Mouse (Mus musculus): ENCODE measurements around the gene Eif3i. TPM values are rescaled to one million over a fixed set of nuclear protein-coding genes. Genes with fewer than 3 reads are reported as not detected.

The Eif3i gene
- polyA plus RNA-seq, 1 experiment from 2014 or later, result 284 TPM

- WGBS, result 91% methylated on average over 6 of the region's 6 CpGs
- Histone ChIP-seq H3K4me2 (ENCODE audit: low read depth, low read length) (no peak overlapping the region), H3K4me3 (ENCODE audit: low read depth, low read length) (no peak overlapping the region), H3K27ac (replicated peaks; ENCODE audit: low read depth, low read length) (no peak overlapping the region), H3K9ac (replicated peaks; ENCODE audit: low read length) (no peak overlapping the region), H3K4me1 (ENCODE audit: control insufficient read depth, insufficient read depth, low read length) (no peaks in the 10 kb centered on the region), H3K27me3 (ENCODE audit: control insufficient read depth, insufficient read depth, low read length) (no peaks in the 10 kb centered on the region), H3K9me3 (replicated peaks; ENCODE audit: control insufficient read depth, low read length) (no peaks in the 10 kb centered on the region), H3K36me3 (replicated peaks; ENCODE audit: control insufficient read depth, insufficient read depth, low read depth, low read length) (peaks cover 35% of the 10 kb centered on the region)
- DNase-seq (ENCODE audit: low spot score), result no peak
- no peak for ATAC-seq (replicated peaks; ENCODE audit: insufficient number of reproducible peaks, low FRiP score, low TSS enrichment, low read depth)
Observed at GRCm38 (mm10) chr4:129633852-129634251, 33.4 kb upstream of the Eif3i start.

DNA sequence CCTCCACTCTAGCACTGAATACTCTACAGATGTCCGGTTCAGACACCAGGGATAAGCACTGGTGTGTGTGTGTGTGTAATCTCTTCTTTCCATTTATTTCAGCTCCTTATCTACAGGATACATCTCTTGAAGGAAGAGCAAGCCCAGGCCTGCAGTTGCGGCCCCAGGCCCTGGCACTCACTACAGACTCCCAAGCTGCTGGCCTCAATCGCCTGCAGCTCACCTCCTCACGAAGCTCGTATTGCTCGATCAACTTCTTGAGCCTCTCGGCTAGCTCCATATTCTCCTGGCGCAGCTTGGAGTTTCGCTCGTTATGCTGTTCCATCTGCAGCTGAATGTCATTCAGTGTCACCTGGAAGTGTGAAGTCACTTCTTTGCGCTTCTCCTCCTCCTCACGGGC is 31.4 kb upstream of the Eif3i start:
- Histone ChIP-seq H3K4me1 (ENCODE audit: control insufficient read depth, insufficient read depth, low read length) (no peaks in the 10 kb centered on the region), H3K9me3 (replicated peaks; ENCODE audit: control insufficient read depth, low read length) (no peaks in the 10 kb centered on the region), H3K4me2 (ENCODE audit: low read depth, low read length) (no peak overlapping the region), H3K27me3 (ENCODE audit: control insufficient read depth, insufficient read depth, low read length) (no peaks in the 10 kb centered on the region), H3K36me3 (replicated peaks; ENCODE audit: control insufficient read depth, insufficient read depth, low read depth, low read length) (peaks cover 39% of the 10 kb centered on the region), H3K9ac (replicated peaks; ENCODE audit: low read length) (no peak overlapping the region), H3K27ac (replicated peaks; ENCODE audit: low read depth, low read length) (no peak overlapping the region), H3K4me3 (ENCODE audit: low read depth, low read length) (no peak overlapping the region)
- WGBS, result 92% methylated on average over 12 of the region's 12 CpGs
- ATAC-seq (replicated peaks; ENCODE audit: insufficient number of reproducible peaks, low FRiP score, low TSS enrichment, low read depth) (no peak), DNase-seq (ENCODE audit: low spot score) (no peak)

DNA sequence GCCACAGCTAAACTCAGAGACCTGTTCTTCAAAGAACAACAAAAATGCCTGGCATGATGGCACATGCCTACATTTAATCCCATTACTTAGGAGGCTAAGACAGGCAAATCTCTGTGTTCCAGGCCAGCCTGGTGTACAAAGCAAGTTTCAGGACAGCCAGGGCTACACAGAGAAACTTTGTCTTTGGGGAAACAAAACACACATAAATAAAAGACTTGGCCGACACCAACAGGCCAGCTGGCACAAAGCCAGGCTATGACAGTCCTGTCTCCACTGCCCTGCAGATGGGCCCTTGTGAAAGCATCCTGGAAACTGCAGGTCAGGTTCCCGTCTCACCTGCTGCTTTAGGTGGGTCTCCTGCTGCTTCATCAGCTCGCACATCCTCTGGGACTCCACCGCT is 30.5 kb upstream of the Eif3i start:
- Histone ChIP-seq H3K36me3 (replicated peaks; ENCODE audit: control insufficient read depth, insufficient read depth, low read depth, low read length) (peaks cover 41% of the 10 kb centered on the region), H3K27me3 (ENCODE audit: control insufficient read depth, insufficient read depth, low read length) (no peaks in the 10 kb centered on the region), H3K27ac (replicated peaks; ENCODE audit: low read depth, low read length) (no peak overlapping the region), H3K4me2 (ENCODE audit: low read depth, low read length) (no peak overlapping the region), H3K4me1 (ENCODE audit: control insufficient read depth, insufficient read depth, low read length) (no peaks in the 10 kb centered on the region), H3K9me3 (replicated peaks; ENCODE audit: control insufficient read depth, low read length) (no peaks in the 10 kb centered on the region), H3K9ac (replicated peaks; ENCODE audit: low read length) (no peak overlapping the region), H3K4me3 (ENCODE audit: low read depth, low read length) (no peak overlapping the region)
- no peak for ATAC-seq (replicated peaks; ENCODE audit: insufficient number of reproducible peaks, low FRiP score, low TSS enrichment, low read depth)
- whole genome bisulfite sequencing, result 90% methylated on average over 4 of the region's 4 CpGs
- no peak for DNase-seq (ENCODE audit: low spot score)

DNA sequence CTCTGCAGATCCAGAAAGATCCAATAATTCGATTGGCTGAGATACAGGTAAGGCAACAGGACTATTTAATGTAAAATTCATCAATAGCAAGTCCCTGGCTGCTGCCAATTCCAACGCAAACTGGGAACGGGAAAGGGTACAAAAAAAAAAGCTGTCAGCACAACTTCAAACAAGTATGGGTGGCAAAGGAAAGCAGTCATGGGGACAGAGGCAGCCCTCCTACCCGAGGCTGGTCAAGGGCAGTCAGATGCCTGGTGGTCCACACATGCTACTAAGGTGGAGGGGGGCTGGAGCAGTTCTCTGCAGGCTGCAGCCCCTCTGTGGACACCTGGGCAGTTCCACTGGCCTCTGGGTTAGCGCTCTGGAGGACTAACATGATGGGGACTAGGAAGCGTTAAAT is 25.6 kb upstream of the Eif3i start:
- Histone ChIP-seq H3K36me3 (replicated peaks; ENCODE audit: control insufficient read depth, insufficient read depth, low read depth, low read length) (peaks cover 23% of the 10 kb centered on the region), H3K9ac (replicated peaks; ENCODE audit: low read length) (no peak overlapping the region), H3K4me3 (ENCODE audit: low read depth, low read length) (no peak overlapping the region; the same call in 1 of the 2 replicates), H3K9me3 (replicated peaks; ENCODE audit: control insufficient read depth, low read length) (no peaks in the 10 kb centered on the region), H3K4me2 (ENCODE audit: low read depth, low read length) (no peak overlapping the region), H3K27me3 (ENCODE audit: control insufficient read depth, insufficient read depth, low read length) (no peaks in the 10 kb centered on the region), H3K4me1 (ENCODE audit: control insufficient read depth, insufficient read depth, low read length) (peaks cover 4% of the 10 kb centered on the region; the same call in 1 of the 2 replicates), H3K27ac (replicated peaks; ENCODE audit: low read depth, low read length) (no peak overlapping the region)
- ATAC-seq (replicated peaks; ENCODE audit: insufficient number of reproducible peaks, low FRiP score, low TSS enrichment, low read depth), result no peak
- 79% methylated on average over 6 of the region's 6 CpGs for WGBS
- DNase-seq (ENCODE audit: low spot score), result no peak

GRCm38 (mm10) chr4:129625496-129625895 is 25.0 kb upstream of the Eif3i start:
- Histone ChIP-seq H3K4me3 (ENCODE audit: low read depth, low read length) (no peak overlapping the region; the same call in 1 of the 2 replicates), H3K9me3 (replicated peaks; ENCODE audit: control insufficient read depth, low read length) (no peaks in the 10 kb centered on the region), H3K36me3 (replicated peaks; ENCODE audit: control insufficient read depth, insufficient read depth, low read depth, low read length) (peaks cover 21% of the 10 kb centered on the region), H3K9ac (replicated peaks; ENCODE audit: low read length) (no peak overlapping the region; the same call in 1 of the 2 replicates), H3K27ac (replicated peaks; ENCODE audit: low read depth, low read length) (no peak overlapping the region), H3K27me3 (ENCODE audit: control insufficient read depth, insufficient read depth, low read length) (no peaks in the 10 kb centered on the region), H3K4me2 (ENCODE audit: low read depth, low read length) (no peak overlapping the region), H3K4me1 (ENCODE audit: control insufficient read depth, insufficient read depth, low read length) (peaks cover 4% of the 10 kb centered on the region; the same call in 1 of the 2 replicates)
- WGBS, result 42% methylated on average over 4 of the region's 4 CpGs
- no peak for DNase-seq (ENCODE audit: low spot score)
- no peak for ATAC-seq (replicated peaks; ENCODE audit: insufficient number of reproducible peaks, low FRiP score, low TSS enrichment, low read depth)

GRCm38 (mm10) chr4:129625029-129625370 is 24.6 kb upstream of the Eif3i start:
- no peak for ATAC-seq (replicated peaks; ENCODE audit: insufficient number of reproducible peaks, low FRiP score, low TSS enrichment, low read depth)
- peak overlapping the region; percentile 56; the same call in 1 of the 2 replicates for H3K27ac ChIP-seq (replicated peaks; ENCODE audit: low read depth, low read length)
- DNase-seq (ENCODE audit: low spot score), result peak; percentile 71

GRCm38 (mm10) chr4:129624281-129625028 is 24.0 kb upstream of the Eif3i start:
- WGBS, result 1% methylated on average over 18 of the region's 18 CpGs
- peak; percentile 87 for DNase-seq (ENCODE audit: low spot score)
- Histone ChIP-seq H3K9ac (replicated peaks; ENCODE audit: low read length) (peak overlapping the region; percentile 81), H3K4me3 (ENCODE audit: low read depth, low read length) (peak overlapping the region; percentile 61), H3K27me3 (ENCODE audit: control insufficient read depth, insufficient read depth, low read length) (no peaks in the 10 kb centered on the region), H3K4me2 (ENCODE audit: low read depth, low read length) (peak overlapping the region; percentile 73), H3K4me1 (ENCODE audit: control insufficient read depth, insufficient read depth, low read length) (peaks cover 4% of the 10 kb centered on the region; the same call in 1 of the 2 replicates), H3K9me3 (replicated peaks; ENCODE audit: control insufficient read depth, low read length) (no peaks in the 10 kb centered on the region), H3K27ac (replicated peaks; ENCODE audit: low read depth, low read length) (peak overlapping the region; percentile 71), H3K36me3 (replicated peaks; ENCODE audit: control insufficient read depth, insufficient read depth, low read depth, low read length) (peaks cover 17% of the 10 kb centered on the region)
- ATAC-seq (replicated peaks; ENCODE audit: insufficient number of reproducible peaks, low FRiP score, low TSS enrichment, low read depth), result peak; percentile 85

More at GRCm38 (mm10) chr4:129625029-129625370, 24.6 kb upstream of the Eif3i start:
- 0% methylated on average over 6 of the region's 6 CpGs for WGBS
- Histone ChIP-seq H3K4me1 (ENCODE audit: control insufficient read depth, insufficient read depth, low read length) (peaks cover 4% of the 10 kb centered on the region; the same call in 1 of the 2 replicates), H3K27me3 (ENCODE audit: control insufficient read depth, insufficient read depth, low read length) (no peaks in the 10 kb centered on the region), H3K9ac (replicated peaks; ENCODE audit: low read length) (peak overlapping the region; percentile 39), H3K4me2 (ENCODE audit: low read depth, low read length) (peak overlapping the region; percentile 73), H3K9me3 (replicated peaks; ENCODE audit: control insufficient read depth, low read length) (no peaks in the 10 kb centered on the region), H3K4me3 (ENCODE audit: low read depth, low read length) (peak overlapping the region; percentile 61; the same call in 1 of the 2 replicates), H3K36me3 (replicated peaks; ENCODE audit: control insufficient read depth, insufficient read depth, low read depth, low read length) (peaks cover 19% of the 10 kb centered on the region)

DNA sequence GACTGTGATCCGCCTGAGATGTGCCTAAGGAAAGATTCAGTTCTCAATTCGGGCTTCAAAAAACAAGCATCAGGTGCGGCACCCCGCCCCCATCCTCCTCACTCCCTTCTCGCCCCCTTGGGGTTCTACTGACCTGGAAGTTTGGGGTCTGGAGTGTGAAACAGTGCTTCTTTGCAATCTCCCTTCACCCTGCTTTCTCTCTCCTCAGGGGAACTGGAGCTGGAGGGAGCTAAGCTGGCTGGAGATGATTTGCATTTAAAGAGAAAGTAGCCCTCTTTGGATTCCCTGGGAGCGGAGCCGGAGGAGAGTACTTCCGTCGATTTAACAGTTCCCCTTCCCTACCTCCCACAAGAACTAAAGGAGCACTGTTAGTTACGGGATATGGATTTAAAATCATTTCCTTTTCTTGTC is 23.2 kb upstream of the Eif3i start, which contains the start of gene Ccdc28b:
TSS of gene Ccdc28b (minus strand) at position 267 of the 411 bp plus-strand sequence.
- peaks cover 11% of the 10 kb centered on the region for H3K36me3 ChIP-seq (replicated peaks; ENCODE audit: control insufficient read depth, insufficient read depth, low read depth, low read length)
- peak within 1 kb of the TSS; percentile 61 for H3K4me3 ChIP-seq (ENCODE audit: low read depth, low read length)
- ATAC-seq (replicated peaks; ENCODE audit: insufficient number of reproducible peaks, low FRiP score, low TSS enrichment, low read depth), result no peak
- 1% methylated on average over 10 of the region's 10 CpGs for WGBS
- H3K9ac ChIP-seq (replicated peaks; ENCODE audit: low read length), result peak within 1 kb of the TSS; percentile 81
- peaks cover 4% of the 10 kb centered on the region; the same call in 1 of the 2 replicates for H3K4me1 ChIP-seq (ENCODE audit: control insufficient read depth, insufficient read depth, low read length)
- H3K9me3 ChIP-seq (replicated peaks; ENCODE audit: control insufficient read depth, low read length), result no peaks in the 10 kb centered on the region
- H3K27ac ChIP-seq (replicated peaks; ENCODE audit: low read depth, low read length), result peak within 1 kb of the TSS; percentile 71
- H3K27me3 ChIP-seq (ENCODE audit: control insufficient read depth, insufficient read depth, low read length), result no peaks in the 10 kb centered on the region
- peak within 1 kb of the TSS; percentile 73 for H3K4me2 ChIP-seq (ENCODE audit: low read depth, low read length)
- DNase-seq (ENCODE audit: low spot score), result peak; percentile 69

Measured in embryonic facial prominence, embryonic 11.5 days (tissue).